Mouse (Mus musculus) frontal cortex, postnatal 36 days (tissue): ENCODE measurements around the gene Fam241b.
A peak's percentile ranks its signal among the peaks of the same experiment; 100 is the strongest.

Experiments
- DNase-seq, 2 experiments: peaks; one replicate each; pipeline ENCODE4 v3.0.0; 2022; ENCODE audit warnings: low spot score in 2 of 2

Gene Fam241b

GRCm38 (mm10) chr10:62143820-62144219 lies at the start of gene Fam241b:
TSS of gene Fam241b (minus strand) at chr10:62143920.
- DNase-seq, result no peak

DNA sequence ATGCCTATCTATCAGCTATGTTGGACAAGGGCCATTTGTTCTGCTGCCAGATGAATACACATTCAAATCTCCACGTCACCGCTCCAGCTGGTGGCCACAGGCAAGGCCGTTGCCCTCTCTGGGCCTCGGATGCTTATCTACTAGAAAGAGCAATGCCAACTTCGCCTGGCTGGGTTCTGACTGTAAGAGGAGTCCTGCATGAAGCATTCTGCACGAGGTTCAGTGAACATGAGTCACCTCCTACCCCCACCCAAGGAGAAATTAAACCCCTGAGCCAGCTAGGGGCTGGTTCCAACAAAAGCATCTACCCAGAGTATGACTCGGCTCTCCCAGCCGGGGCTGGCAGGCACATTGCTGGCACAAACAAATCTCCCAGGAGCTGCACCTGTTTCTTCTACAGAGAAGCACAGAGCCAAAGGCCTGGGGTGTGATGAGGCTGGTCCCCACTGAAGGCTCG lies 49.0 kb upstream of the Fam241b start:
- peak; percentile 53 to 58 for DNase-seq

- DNase-seq, result no peak
These were observed 47.1 kb upstream of the Fam241b start for GRCm38 (mm10) chr10:62190821-62191220.

GRCm38 (mm10) chr10:62189910-62190309 lies 46.2 kb upstream of the Fam241b start:
- DNase-seq, result no peak

GRCm38 (mm10) chr10:62189303-62189702 lies 45.6 kb upstream of the Fam241b start:
- DNase-seq, result no peak

DNA sequence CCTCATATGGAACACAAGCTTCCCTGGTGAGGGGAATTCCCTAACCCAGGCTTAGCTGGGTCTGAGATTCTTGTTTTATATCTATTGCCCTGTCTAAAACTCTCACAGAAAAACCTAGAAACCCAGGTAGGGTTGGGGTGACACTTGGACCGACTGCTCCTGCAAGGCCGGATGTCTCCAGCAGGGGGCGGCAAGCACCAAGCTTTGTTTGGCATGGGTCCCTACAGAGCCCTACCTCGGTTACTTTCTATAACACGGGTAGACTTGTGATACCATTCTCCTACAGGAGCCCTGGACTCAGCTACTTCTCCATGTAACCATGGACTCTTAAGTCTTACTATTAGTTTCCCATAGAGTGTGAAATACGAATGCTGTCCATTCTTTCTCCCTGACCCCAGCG lies 43.2 kb upstream of the Fam241b start:
- DNase-seq, result peak; percentile 87 to 89

DNA sequence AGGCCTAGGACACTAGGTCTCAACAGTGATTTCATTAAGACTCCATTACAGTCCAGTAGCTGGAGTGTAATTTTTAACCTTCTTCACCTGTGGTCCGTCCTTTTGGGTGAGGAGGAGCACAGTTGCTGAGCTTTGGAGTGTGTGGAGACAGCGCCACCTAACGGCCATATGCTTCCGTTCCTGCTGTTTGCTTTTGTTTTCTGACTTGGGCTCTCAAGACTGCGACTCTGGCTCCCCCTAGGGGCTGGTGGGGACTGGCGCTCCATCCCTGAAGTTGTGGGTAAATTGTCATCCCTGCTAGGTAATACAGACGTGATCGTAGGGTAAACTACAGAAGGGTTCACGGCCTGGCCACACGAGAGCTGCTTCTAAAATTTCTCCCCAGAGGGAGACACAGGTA lies 39.3 kb upstream of the Fam241b start:
- peak; percentile 97 to 99 for DNase-seq

DNA sequence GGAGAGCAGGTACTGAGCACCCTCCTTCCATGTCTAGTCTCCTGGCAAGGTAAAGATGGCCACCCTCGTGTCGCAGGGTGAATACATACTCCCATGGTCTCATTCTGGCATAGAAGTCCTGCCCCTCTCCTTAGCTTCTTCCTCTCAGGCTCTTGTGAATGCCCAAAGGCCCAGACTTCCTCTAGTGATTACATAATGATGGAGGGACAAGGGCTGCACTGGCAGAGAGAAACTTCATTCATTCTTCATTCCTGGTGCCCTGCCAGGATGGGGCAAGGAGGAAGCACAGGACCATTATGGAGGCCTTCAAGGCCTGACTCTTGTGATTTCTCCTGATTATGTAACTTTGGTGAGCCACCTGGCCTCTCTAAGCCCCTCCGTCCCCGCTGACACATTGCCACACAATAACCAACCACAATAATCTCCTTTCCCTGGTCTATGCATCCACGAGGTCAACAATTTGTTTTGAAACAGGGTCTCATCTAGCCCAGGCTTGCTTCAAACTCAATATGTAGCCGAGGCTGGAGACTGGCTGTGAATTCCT lies 38.8 kb upstream of the Fam241b start:
- no peak for DNase-seq

DNA sequence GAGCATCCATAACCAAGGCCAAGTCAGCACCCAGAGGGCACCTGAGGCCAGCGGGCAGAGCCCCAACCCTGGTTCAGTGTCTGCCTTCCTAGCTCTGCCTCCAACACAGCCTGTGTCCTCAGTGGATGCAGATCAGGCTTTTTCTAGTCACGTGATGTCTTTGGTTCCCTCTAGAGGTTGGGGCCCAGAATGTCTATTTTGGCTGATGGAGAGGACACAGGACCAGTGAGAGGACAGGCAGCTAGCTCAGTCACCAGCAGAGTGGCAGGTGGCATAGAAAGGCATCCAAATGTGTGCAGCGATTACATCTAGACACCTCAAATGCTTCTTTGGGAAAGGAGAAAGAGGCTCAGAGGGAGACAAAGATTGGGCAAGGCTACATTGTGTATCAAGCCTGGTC lies 38.0 kb upstream of the Fam241b start:
- no peak for DNase-seq

DNA sequence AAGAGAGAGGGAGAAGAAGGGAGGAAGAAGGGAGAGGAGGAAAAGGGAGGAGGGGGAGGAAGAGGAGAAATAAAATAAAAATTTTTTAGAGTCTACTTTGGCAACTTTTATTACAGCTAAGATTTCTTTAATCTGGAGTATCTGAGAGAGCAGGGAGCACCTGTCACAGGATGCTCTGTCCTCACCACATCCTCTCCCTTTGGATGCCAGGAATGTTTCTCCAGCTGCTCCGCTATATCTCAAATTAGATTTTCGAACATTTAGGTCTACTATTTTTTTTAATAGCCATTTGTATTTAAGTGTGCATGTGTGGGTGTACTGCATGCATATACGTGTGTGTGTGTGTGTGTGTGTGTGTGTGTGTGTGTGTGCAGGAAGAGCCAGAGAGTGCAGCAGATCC lies 36.2 kb upstream of the Fam241b start:
- DNase-seq, result no peak

GRCm38 (mm10) chr10:62174533-62175313 lies 31.0 kb upstream of the Fam241b start:
- DNase-seq, result no peak

DNA sequence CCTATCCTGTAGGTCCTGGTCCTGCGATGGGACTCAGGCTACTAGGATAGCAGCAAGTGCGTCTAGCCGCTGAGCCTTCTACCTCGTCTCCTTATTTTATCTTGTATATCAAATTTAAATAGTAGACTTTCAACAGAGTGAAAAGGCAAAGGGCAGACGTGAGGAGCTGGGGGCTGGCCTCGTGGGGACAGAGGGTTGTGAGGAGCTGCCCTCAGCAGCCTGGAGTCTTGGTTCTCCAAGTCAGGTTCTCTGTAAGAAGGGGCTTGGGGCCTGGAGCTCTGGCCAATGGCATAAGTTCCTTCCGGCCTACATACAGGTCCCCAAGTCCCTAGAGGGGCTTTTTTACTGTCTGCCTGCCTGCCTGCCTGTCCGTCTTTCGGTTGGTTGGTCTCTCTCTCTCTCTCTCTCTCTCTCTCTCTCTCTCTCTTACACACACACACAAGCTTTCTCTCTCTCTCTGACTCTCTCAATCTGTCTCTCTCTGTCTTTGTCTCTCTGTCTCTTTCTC lies 30.3 kb upstream of the Fam241b start:
- DNase-seq, result no peak

GRCm38 (mm10) chr10:62172841-62173553 lies 29.3 kb upstream of the Fam241b start:
- no peak for DNase-seq

DNA sequence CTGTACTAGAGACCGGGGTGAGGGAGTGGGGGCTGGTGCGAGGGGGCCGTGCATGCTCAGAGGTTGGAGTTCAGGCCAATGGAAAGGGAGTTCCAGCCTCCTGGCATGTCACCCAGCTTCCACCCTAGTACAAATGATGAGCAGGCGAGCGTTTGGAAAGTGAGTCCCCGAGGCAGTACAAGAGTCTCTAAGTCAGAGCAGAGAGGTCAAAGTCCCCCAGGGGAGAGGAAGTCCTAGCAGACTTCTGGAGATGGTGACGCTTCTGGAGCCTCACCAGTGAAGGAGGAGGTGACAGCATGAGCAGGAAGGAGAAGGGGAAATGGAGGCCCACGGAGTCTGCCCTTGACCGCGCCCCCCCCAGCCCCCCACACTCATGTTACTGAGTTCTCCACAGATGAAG lies 18.7 kb upstream of the Fam241b start:
- no peak for DNase-seq

GRCm38 (mm10) chr10:62149929-62150328 lies 6.2 kb upstream of the Fam241b start:
- DNase-seq, result no peak

DNA sequence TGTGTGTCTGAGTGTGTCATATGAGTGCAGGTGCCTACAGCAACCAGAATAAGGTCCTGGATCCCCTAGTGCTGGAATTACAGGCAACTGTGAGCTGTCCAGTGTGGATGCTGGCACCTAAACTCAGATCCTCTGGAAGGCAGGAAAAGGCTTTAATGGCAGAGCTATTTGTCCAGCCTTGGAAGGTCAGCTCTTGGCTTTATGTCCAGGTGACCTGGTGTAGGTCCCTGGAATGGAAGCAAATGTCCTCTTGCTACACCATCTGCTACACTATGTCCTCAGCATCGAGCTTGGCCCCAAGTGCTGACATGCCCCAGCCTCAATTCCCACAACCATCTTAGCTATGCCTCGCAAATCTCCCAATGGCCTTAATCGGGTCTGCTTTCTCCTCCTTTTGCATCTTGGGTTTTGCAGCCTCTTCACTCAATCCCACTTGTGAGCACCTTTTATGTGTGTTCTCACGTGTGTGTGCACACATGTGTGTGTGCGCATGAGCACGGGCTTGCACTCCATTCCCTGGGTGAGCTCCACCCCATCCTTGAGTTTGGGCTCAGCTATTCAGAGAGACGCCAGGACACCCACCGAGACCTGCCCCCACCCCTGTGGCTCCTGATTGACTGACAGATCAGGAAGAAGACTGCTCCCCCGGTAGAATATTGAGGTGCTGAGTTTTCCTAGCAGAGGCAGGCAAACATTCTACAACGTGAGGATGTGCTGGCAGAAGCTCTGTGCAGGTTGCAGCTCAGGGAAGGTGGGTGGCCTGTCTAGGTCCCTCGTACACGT lies 3.9 kb upstream of the Fam241b start:
- DNase-seq, result no peak

DNA sequence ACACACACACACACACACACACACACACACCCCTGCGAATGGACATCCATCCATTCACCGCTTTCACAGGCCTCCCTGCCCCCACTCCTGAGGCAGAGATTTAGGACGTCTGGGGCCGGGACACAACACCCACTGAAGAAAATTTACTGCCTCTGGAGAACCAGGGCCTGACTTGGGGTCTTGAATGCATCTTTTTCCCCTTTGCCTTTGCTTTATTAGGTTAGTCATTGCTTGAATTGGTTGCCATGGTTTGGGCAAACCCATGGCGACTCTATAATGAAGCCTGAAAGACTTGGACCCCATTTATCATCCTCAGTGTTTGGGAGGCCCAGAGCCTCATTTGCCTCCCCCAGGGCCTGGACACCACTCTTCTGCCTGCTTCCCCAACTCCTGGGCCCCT lies 2.2 kb upstream of the Fam241b start:
- DNase-seq, result no peak

DNA sequence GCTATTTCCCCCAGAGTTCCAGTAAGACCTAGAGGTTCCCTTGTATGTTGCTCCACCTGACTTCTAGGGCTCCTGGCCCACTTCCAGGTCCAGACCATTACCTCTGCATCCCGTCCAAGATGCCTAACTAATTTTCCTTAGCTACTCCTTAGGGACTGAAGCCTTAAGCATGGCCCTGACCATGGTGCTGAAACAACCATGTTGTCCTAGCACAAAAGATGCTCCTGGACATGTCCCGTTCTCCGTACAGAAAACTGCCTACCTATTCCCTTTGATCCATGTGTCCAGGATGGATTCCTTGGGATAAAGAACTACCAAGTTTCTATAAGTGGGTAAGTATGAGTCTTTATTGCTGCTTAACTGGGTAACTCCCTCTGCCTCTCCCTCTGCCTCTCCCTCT lies 5.7 kb downstream of the Fam241b start:
- DNase-seq, result no peak

- no peak for DNase-seq
These were observed 6.6 kb downstream of the Fam241b start for GRCm38 (mm10) chr10:62137150-62137549.

DNA sequence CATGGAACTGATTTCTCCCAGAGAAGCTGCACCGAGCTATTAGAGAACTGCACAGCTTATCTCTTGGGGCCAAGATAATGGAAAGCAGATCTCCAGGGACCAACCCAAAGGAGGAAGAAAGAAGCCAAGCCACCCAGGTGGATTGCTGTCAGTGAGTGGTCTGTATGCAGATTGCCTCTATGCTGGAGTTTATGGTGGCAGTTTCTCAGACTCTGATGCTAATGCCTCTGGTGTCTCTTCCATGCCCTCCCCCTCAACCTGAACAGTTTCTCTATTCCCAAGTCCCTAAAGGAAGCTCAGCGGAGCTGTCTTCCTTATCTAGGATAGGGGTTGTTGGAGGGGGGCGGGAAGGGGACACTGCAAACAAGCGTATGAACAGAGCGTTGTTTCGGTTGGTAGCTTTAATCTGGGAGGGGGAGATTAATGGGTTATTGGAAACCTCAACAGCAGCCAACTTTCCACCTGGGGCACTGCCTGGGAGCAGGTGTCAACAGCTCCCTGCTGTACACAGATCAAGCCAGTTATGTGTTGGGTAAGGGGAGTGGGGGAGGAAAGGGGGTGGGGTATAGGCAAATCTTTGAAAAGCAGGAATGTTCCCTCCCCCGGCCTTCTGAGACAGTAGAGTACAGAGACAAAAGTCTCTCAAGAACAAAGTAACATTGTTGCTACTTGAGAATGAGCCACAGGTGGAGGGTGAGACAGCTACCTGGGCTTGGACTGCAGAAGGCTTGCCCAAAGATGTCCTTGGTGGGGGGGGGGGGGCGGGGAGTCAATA lies 7.8 kb downstream of the Fam241b start:
- DNase-seq, result no peak

- no peak for DNase-seq
These were observed 10.9 kb downstream of the Fam241b start, which contains the start of gene Neurog3 for GRCm38 (mm10) chr10:62132691-62133281. TSS of gene Neurog3 (plus strand) at chr10:62133090.
